In genomic region chr9:110937506-110938490, GRCm38 (mm10) we compare ENCODE assay signal across 18 mouse cellular contexts. TPM values are rescaled to one million over a fixed set of nuclear protein-coding genes. Genes with fewer than 3 reads are reported as not detected.
DNase-seq lines count a peak whose midpoint lies in the region; ATAC-seq and TF ChIP-seq lines count a peak whose summit lies in the region.
"Had no signal": no experiment of that assay in that cellular context is flagged by ENCODE, and none has a peak within 500 bp of the region (broad histone marks: within the 10 kb centered on the region; RNA-seq: fewer than 3 reads in every experiment).

No protein-coding gene starts in this region.

- no peak for ATAC-seq in midbrain, embryonic 11.5 days (ENCODE audit: low FRiP score)
- ATAC-seq in midbrain, postnatal 0 days (ENCODE audit: low FRiP score): no peak
- ATAC-seq: intestine, embryonic 16.5 days had no signal

- no peak for TF ChIP-seq POLR2A in kidney, adult 2 months (IDR thresholded peaks at IDR 0.05; ENCODE audit: low read depth, low read length)

- no peak overlapping the region for H3K27ac ChIP-seq in kidney, adult 2 months (ENCODE audit: insufficient read depth, low read depth, low read length)
- no peak overlapping the region for H3K27ac ChIP-seq in midbrain, embryonic 11.5 days (ENCODE audit: low read depth, low read length)
- no peak overlapping the region for H3K27ac ChIP-seq in midbrain, postnatal 0 days (ENCODE audit: low read depth, low read length)
- H3K27ac ChIP-seq: embryonic facial prominence, embryonic 12.5 days; limb, embryonic 12.5 days had no signal

- WGBS in kidney, adult 2 months: 82% methylated on average over 12 of the region's 12 CpGs
- 61% methylated on average over 12 of the region's 12 CpGs for WGBS in midbrain, embryonic 11.5 days
- WGBS in midbrain, postnatal 0 days: 68% methylated on average over 12 of the region's 12 CpGs

- H3K4me2 ChIP-seq in midbrain, embryonic 11.5 days: no peak overlapping the region
- no peak overlapping the region for H3K4me2 ChIP-seq in midbrain, postnatal 0 days (ENCODE audit: low read depth, low read length, poor library complexity, severe bottlenecking)
- H3K4me2 ChIP-seq: embryonic facial prominence, embryonic 12.5 days; limb, embryonic 12.5 days had no signal

- no peaks in the 10 kb centered on the region for H3K9me3 ChIP-seq in midbrain, embryonic 11.5 days (ENCODE audit: control insufficient read depth, low read length)
- H3K9me3 ChIP-seq in midbrain, postnatal 0 days (ENCODE audit: low read length): no peaks in the 10 kb centered on the region
- H3K9me3 ChIP-seq: embryonic facial prominence, embryonic 12.5 days; limb, embryonic 12.5 days had no signal

- no peak overlapping the region for H3K4me3 ChIP-seq in kidney, adult 2 months (ENCODE audit: insufficient read depth, low read depth, low read length)
- H3K4me3 ChIP-seq in midbrain, embryonic 11.5 days (ENCODE audit: low read depth, low read length): no peak overlapping the region
- H3K4me3 ChIP-seq in midbrain, postnatal 0 days (ENCODE audit: low read depth, low read length): no peak overlapping the region
- H3K4me3 ChIP-seq: embryonic facial prominence, embryonic 12.5 days; limb, embryonic 12.5 days had no signal

- H3K4me1 ChIP-seq in kidney, adult 2 months (ENCODE audit: control insufficient read depth, insufficient read depth, low read length): no peaks in the 10 kb centered on the region
- H3K4me1 ChIP-seq in midbrain, embryonic 11.5 days (ENCODE audit: control insufficient read depth, insufficient read depth, low read length): no peaks in the 10 kb centered on the region
- H3K4me1 ChIP-seq in midbrain, postnatal 0 days (ENCODE audit: insufficient read depth, low read length): 0 out of 2 replicates have a peak, but pooled peaks cover 3% of the 10 kb centered on the region
- H3K4me1 ChIP-seq: embryonic facial prominence, embryonic 12.5 days; limb, embryonic 12.5 days had no signal

- H3K36me3 ChIP-seq in kidney, adult 2 months (ENCODE audit: control insufficient read depth, insufficient read depth, low read length): no peaks in the 10 kb centered on the region
- no peaks in the 10 kb centered on the region for H3K36me3 ChIP-seq in midbrain, embryonic 11.5 days (ENCODE audit: control insufficient read depth, insufficient read depth, low read length)
- H3K36me3 ChIP-seq in midbrain, postnatal 0 days (ENCODE audit: insufficient read depth, low read length): no peaks in the 10 kb centered on the region
- H3K36me3 ChIP-seq: embryonic facial prominence, embryonic 12.5 days; limb, embryonic 12.5 days had no signal

- no peak for TF ChIP-seq CTCF in kidney, adult 2 months (conservative IDR thresholded peaks at IDR 0.05; ENCODE audit: insufficient read depth, insufficient read length, low read depth, low read length)
- no peak for TF ChIP-seq CTCF in midbrain, postnatal 0 days (IDR thresholded peaks at IDR 0.05)

- DNase-seq in kidney, adult 2 months: peak; percentile 31
- DNase-seq in kidney, adult 18-20 months: no peak
- DNase-seq in midbrain, embryonic 11.5 days (ENCODE audit: low spot score, missing footprints): peak; percentile 83
- DNase-seq in midbrain, postnatal 0 days (ENCODE audit: low spot score): no peak
- DNase-seq in adrenal gland, postnatal 25 days: peak; percentile 31
- DNase-seq in yolk sac, embryonic 10.5 days (ENCODE audit: low spot score): peak; percentile 38
- no peak for DNase-seq in frontal cortex, postnatal 14 days (ENCODE audit: low spot score in 2 of 2)
- DNase-seq: cerebellum, adult 11 months; gastrocnemius, postnatal 25 days; layer of hippocampus, adult 9-11 months; right cerebral cortex, postnatal 14 days had no signal

- no peaks in the 10 kb centered on the region for H3K27me3 ChIP-seq in kidney, adult 2 months (replicated peaks; ENCODE audit: control insufficient read depth, insufficient read depth, low read length)
- no peaks in the 10 kb centered on the region for H3K27me3 ChIP-seq in midbrain, embryonic 11.5 days (ENCODE audit: control insufficient read depth, insufficient read depth, low read length)
- H3K27me3 ChIP-seq in midbrain, postnatal 0 days (ENCODE audit: insufficient read depth, low read length): no peaks in the 10 kb centered on the region
- H3K27me3 ChIP-seq: embryonic facial prominence, embryonic 12.5 days had no signal

- no peak overlapping the region for H3K9ac ChIP-seq in midbrain, embryonic 11.5 days (ENCODE audit: low read length)
- no peak overlapping the region for H3K9ac ChIP-seq in midbrain, postnatal 0 days (replicated peaks; ENCODE audit: low read length, poor library complexity, severe bottlenecking)
- H3K9ac ChIP-seq: embryonic facial prominence, embryonic 12.5 days; limb, embryonic 12.5 days had no signal

RNA-seq across cellular contexts. Expression of gene Tdgf1, which starts 8.2 kb away (rescaled TPM):
- polyA plus RNA-seq in kidney, adult 2 months (2012; rRNA removed): not detected in 2 replicates
- polyA plus RNA-seq in midbrain, embryonic 11.5 days (2014; fragmentation: Nextera tagmentation; extraction: Ambion mirVana): not detected in 2 replicates
- total RNA-seq in midbrain, postnatal 0 days (2014; rRNA removed): not detected in 2 replicates
- polyA plus RNA-seq in midbrain, postnatal 0 days (2015; fragmentation: Nextera tagmentation; extraction: Ambion mirVana): not detected in 2 replicates
- total RNA-seq in adrenal gland, postnatal 25 days (2021): not detected in 2 replicates
- total RNA-seq: gastrocnemius, postnatal 25 days had no signal
- polyA plus RNA-seq: embryonic facial prominence, embryonic 12.5 days; forebrain, embryonic 11.5 days; heart, postnatal 0 days; intestine, embryonic 16.5 days; limb, embryonic 12.5 days; lung, embryonic 16.5 days had no signal

RNA-seq across cellular contexts. Expression of gene Lrrc2, which starts 13.5 kb away (rescaled TPM):
- 0.05 and 0.56 TPM in 2 replicates for polyA plus RNA-seq in kidney, adult 2 months (2012; rRNA removed)
- 0.04 TPM in 1 of 2 replicates, not detected in the other for polyA plus RNA-seq in midbrain, embryonic 11.5 days (2014; fragmentation: Nextera tagmentation; extraction: Ambion mirVana)
- total RNA-seq in midbrain, postnatal 0 days (2014; rRNA removed): 0.28 and 0.93 TPM in 2 replicates
- polyA plus RNA-seq in midbrain, postnatal 0 days (2015; fragmentation: Nextera tagmentation; extraction: Ambion mirVana): 1.1 TPM in 2 replicates
- total RNA-seq in adrenal gland, postnatal 25 days (2021): 8.9 and 10.5 TPM in 2 replicates
- total RNA-seq: neutrophil, adult 5-6 weeks had no signal

RNA-seq across cellular contexts. Expression of gene Fam240a, which starts 21.1 kb away (rescaled TPM):
- polyA plus RNA-seq in kidney, adult 2 months (2012; rRNA removed): not detected in 2 replicates
- not detected in 2 replicates for polyA plus RNA-seq in midbrain, embryonic 11.5 days (2014; fragmentation: Nextera tagmentation; extraction: Ambion mirVana)
- total RNA-seq in midbrain, postnatal 0 days (2014; rRNA removed): not detected in 2 replicates
- not detected in 2 replicates for polyA plus RNA-seq in midbrain, postnatal 0 days (2015; fragmentation: Nextera tagmentation; extraction: Ambion mirVana)
- total RNA-seq in adrenal gland, postnatal 25 days (2021): not detected in 2 replicates
- polyA plus RNA-seq: embryonic facial prominence, embryonic 12.5 days; forebrain, embryonic 11.5 days; heart, postnatal 0 days; intestine, embryonic 16.5 days; limb, embryonic 12.5 days; lung, embryonic 16.5 days had no signal

RNA-seq across cellular contexts. Expression of gene Rtp3, which starts 52.6 kb away (rescaled TPM):
- polyA plus RNA-seq in kidney, adult 2 months (2012; rRNA removed): 9.8 and 11.4 TPM in 2 replicates
- 0.11 TPM in 2 replicates for polyA plus RNA-seq in midbrain, embryonic 11.5 days (2014; fragmentation: Nextera tagmentation; extraction: Ambion mirVana)
- not detected in 2 replicates for total RNA-seq in midbrain, postnatal 0 days (2014; rRNA removed)
- 0.06 TPM in 1 of 2 replicates, not detected in the other for polyA plus RNA-seq in midbrain, postnatal 0 days (2015; fragmentation: Nextera tagmentation; extraction: Ambion mirVana)
- total RNA-seq in adrenal gland, postnatal 25 days (2021): 3.0 and 4.8 TPM in 2 replicates
- total RNA-seq: neutrophil, adult 5-6 weeks had no signal
- polyA plus RNA-seq: embryonic facial prominence, embryonic 12.5 days; forebrain, embryonic 11.5 days; limb, embryonic 12.5 days had no signal

RNA-seq across cellular contexts. Expression of gene Tmie, which starts 57.9 kb away (rescaled TPM):
- polyA plus RNA-seq in kidney, adult 2 months (2012; rRNA removed): 7.9 and 9.5 TPM in 2 replicates
- 0.18 and 0.22 TPM in 2 replicates for polyA plus RNA-seq in midbrain, embryonic 11.5 days (2014; fragmentation: Nextera tagmentation; extraction: Ambion mirVana)
- 3.7 and 7.6 TPM in 2 replicates for total RNA-seq in midbrain, postnatal 0 days (2014; rRNA removed)
- polyA plus RNA-seq in midbrain, postnatal 0 days (2015; fragmentation: Nextera tagmentation; extraction: Ambion mirVana): 6.6 and 7.6 TPM in 2 replicates
- total RNA-seq in adrenal gland, postnatal 25 days (2021): 2.0 and 2.3 TPM in 2 replicates

Comparison
In these comparisons a context has a peak if more than half of its experiments do, and no peak if none do; other contexts are left out.
1. DNase-seq: peak in kidney, adult 2 months (single experiment), midbrain, embryonic 11.5 days (single experiment), adrenal gland, postnatal 25 days (single experiment) and yolk sac, embryonic 10.5 days (single experiment); none in kidney, adult 18-20 months (single experiment), midbrain, postnatal 0 days (single experiment) and frontal cortex, postnatal 14 days (0 of 2).